Mouse (Mus musculus) embryonic facial prominence, embryonic 15.5 days (tissue): ENCODE results near the gene Gm11011. TPM values are rescaled to one million over a fixed set of nuclear protein-coding genes. Genes with fewer than 3 reads are reported as not detected.
"Not testable (repeated sequence)": the region's sequence is repeated elsewhere in the genome, so short reads cannot be mapped to it uniquely, and the experiment has no call there.

Source experiments
- ATAC-seq: fragments of 200-750 bp; cut with Nextera tagmentation; 2 replicates; pipeline ENCODE4 v1.8.0; 2017; ENCODE audit warnings: low read depth, moderate TSS enrichment; ENCODE audit not compliant: insufficient number of reproducible peaks, low FRiP score, low TSS enrichment
- H3K27ac ChIP-seq: fragments of 300-500 bp; sonication (generic); replicated peaks from 2 replicates; pipeline ENCODE4 v1.5.1; 2015; ENCODE audit warnings: mild to moderate bottlenecking, inconsistent platforms
- H3K27me3 ChIP-seq: fragments of 300-500 bp; sonication (generic); 2 replicates; pipeline ENCODE4 v1.6.1; 2015; ENCODE audit warnings: inconsistent platforms
- H3K36me3 ChIP-seq: fragments of 300-500 bp; sonication (generic); 2 replicates; pipeline ENCODE4 v1.6.1; 2015; ENCODE audit warnings: mild to moderate bottlenecking, inconsistent platforms
- H3K4me1 ChIP-seq: fragments of 300-500 bp; sonication (generic); 2 replicates; pipeline ENCODE4 v1.6.1; 2015; ENCODE audit warnings: inconsistent platforms
- H3K4me2 ChIP-seq: fragments of 300-500 bp; sonication (generic); replicated peaks from 2 replicates; pipeline ENCODE4 v1.6.1; 2015; ENCODE audit warnings: mild to moderate bottlenecking, inconsistent platforms
- H3K4me3 ChIP-seq: fragments of 300-500 bp; sonication (generic); replicated peaks from 2 replicates; pipeline ENCODE4 v1.5.1; 2015; ENCODE audit warnings: mild to moderate bottlenecking, inconsistent platforms
- H3K9ac ChIP-seq: fragments of 300-500 bp; sonication (generic); 2 replicates; pipeline ENCODE4 v1.6.1; 2015; ENCODE audit warnings: inconsistent platforms
- H3K9me3 ChIP-seq: fragments of 300-500 bp; sonication (generic); replicated peaks from 2 replicates; pipeline ENCODE4 v1.6.1; 2016; ENCODE audit warnings: inconsistent platforms
- WGBS: fragments of 180-500 bp; shearing (Covaris S2); methylation state at CpG from one replicate; pipeline ENCODE4 v1.1.7; 2015; 5-methylcytosine and 5-hydroxymethylcytosine counted together
- polyA plus RNA-seq: library from polyadenylated mRNA; unstranded; fragments of >200 nt; fragmentation: Nextera tagmentation; extraction: Ambion mirVana; gene quantifications from 2 replicates; pipeline ENCODE4 v1.2.1, GENCODE M21; 2015

Gene Gm11011
- not detected in 2 replicates for polyA plus RNA-seq

- H3K27me3 ChIP-seq, ATAC-seq, H3K27ac ChIP-seq, H3K9me3 ChIP-seq, H3K36me3 ChIP-seq, H3K4me3 ChIP-seq, H3K9ac ChIP-seq, H3K4me1 ChIP-seq, H3K4me2 ChIP-seq: not testable (repeated sequence)
Observed at GRCm38 (mm10) chr2:169587645-169588044, at the start of gene Gm11011. Gene Gm11011 (minus strand): TSS chr2:169587745.

- ATAC-seq = no peak
- H3K9me3 ChIP-seq = no peaks in the 10 kb centered on the region
- no peak overlapping the region for H3K4me3 ChIP-seq
- no peak overlapping the region for H3K27ac ChIP-seq
- WGBS = 52% methylated on average over 4 of the region's 4 CpGs
- H3K27me3 ChIP-seq = no peaks in the 10 kb centered on the region
- no peak overlapping the region for H3K9ac ChIP-seq
- H3K36me3 ChIP-seq = no peaks in the 10 kb centered on the region
- peak overlapping the region; percentile 90 for H3K4me2 ChIP-seq
- H3K4me1 ChIP-seq = peaks cover 17% of the 10 kb centered on the region
Observed at GRCm38 (mm10) chr2:169636414-169636813, 48.9 kb upstream of the Gm11011 start.

- no peak for ATAC-seq
- WGBS = 47% methylated on average over 7 of the region's 7 CpGs
- Histone ChIP-seq H3K9me3 (no peaks in the 10 kb centered on the region), H3K4me2 (peak overlapping the region; percentile 90), H3K4me1 (peaks cover 17% of the 10 kb centered on the region), H3K27me3 (no peaks in the 10 kb centered on the region), H3K9ac (0 out of 2 replicates have a peak overlapping the region, but pooled peaks have one; percentile 6), H3K36me3 (no peaks in the 10 kb centered on the region), H3K27ac (no peak overlapping the region), H3K4me3 (peak overlapping the region; percentile 66)
Observed at GRCm38 (mm10) chr2:169635428-169635827, 47.9 kb upstream of the Gm11011 start.

- 37% methylated on average over 17 of the region's 17 CpGs for WGBS
- no peaks in the 10 kb centered on the region for H3K27me3 ChIP-seq
- H3K4me2 ChIP-seq = peak overlapping the region; percentile 90
- no peaks in the 10 kb centered on the region for H3K36me3 ChIP-seq
- peak overlapping the region; percentile 87; the same call in 1 of the 2 replicates for H3K27ac ChIP-seq
- peaks cover 17% of the 10 kb centered on the region for H3K4me1 ChIP-seq
- H3K9me3 ChIP-seq = no peaks in the 10 kb centered on the region
- peak overlapping the region; percentile 66 for H3K4me3 ChIP-seq
- peak overlapping the region; percentile 75; the same call in 1 of the 2 replicates for H3K9ac ChIP-seq
- ATAC-seq = no peak
Observed at GRCm38 (mm10) chr2:169634619-169635382, 47.3 kb upstream of the Gm11011 start.

- Histone ChIP-seq H3K9me3 (no peaks in the 10 kb centered on the region), H3K4me3 (peak overlapping the region; percentile 66), H3K4me2 (peak overlapping the region; percentile 90), H3K27ac (peak overlapping the region; percentile 87), H3K27me3 (no peaks in the 10 kb centered on the region), H3K36me3 (no peaks in the 10 kb centered on the region), H3K4me1 (peaks cover 17% of the 10 kb centered on the region), H3K9ac (peak overlapping the region; percentile 75)
- under 1% methylated on average over 38 of the region's 38 CpGs for WGBS
- ATAC-seq = peak; percentile 40
Observed at GRCm38 (mm10) chr2:169633491-169634289, 46.1 kb upstream of the Gm11011 start.

- WGBS = under 1% methylated on average over 21 of the region's 22 CpGs
- H3K4me3 ChIP-seq = peak within 1 kb of the TSS; percentile 66
- H3K9me3 ChIP-seq = no peaks in the 10 kb centered on the region
- H3K4me1 ChIP-seq = peaks cover 17% of the 10 kb centered on the region
- H3K27me3 ChIP-seq = no peaks in the 10 kb centered on the region
- peak within 1 kb of the TSS; percentile 87 for H3K27ac ChIP-seq
- peak within 1 kb of the TSS; percentile 75 for H3K9ac ChIP-seq
- H3K36me3 ChIP-seq = no peaks in the 10 kb centered on the region
- H3K4me2 ChIP-seq = peak within 1 kb of the TSS; percentile 90
- peak; percentile 74 for ATAC-seq
Observed at GRCm38 (mm10) chr2:169632338-169633151, 45.0 kb upstream of the Gm11011 start, which contains the start of gene Tshz2. Gene Tshz2 (plus strand): TSS chr2:169633013.

DNA sequence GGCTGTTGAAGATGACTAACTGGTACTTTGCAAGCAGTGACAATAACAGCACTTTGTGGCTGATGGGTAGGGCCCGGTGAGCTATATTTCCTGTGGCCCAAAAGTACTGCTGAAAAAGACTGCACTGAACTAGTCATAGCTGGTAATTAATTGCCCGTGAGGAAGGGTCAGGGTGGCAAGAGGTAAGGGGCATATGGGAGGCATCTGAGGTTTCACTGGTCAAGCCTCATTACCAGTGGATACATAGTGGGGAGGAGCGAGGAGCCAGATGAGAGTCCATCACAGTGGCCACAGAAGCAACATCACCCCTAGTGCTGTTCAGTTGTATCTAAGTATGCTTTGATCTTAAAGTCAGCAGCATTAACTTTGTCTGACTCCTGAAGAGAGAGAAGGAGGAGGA, 42.5 kb upstream of the Gm11011 start:
- Histone ChIP-seq H3K9ac (no peak overlapping the region), H3K27me3 (no peaks in the 10 kb centered on the region), H3K27ac (no peak overlapping the region), H3K4me3 (no peak overlapping the region), H3K4me1 (peaks cover 9% of the 10 kb centered on the region), H3K9me3 (no peaks in the 10 kb centered on the region), H3K4me2 (no peak overlapping the region), H3K36me3 (no peaks in the 10 kb centered on the region)
- ATAC-seq = no peak
- 84% methylated on average over 3 of the region's 3 CpGs for WGBS

- Histone ChIP-seq H3K9ac (no peak overlapping the region), H3K27ac (no peak overlapping the region), H3K36me3 (no peaks in the 10 kb centered on the region), H3K4me3 (no peak overlapping the region), H3K4me2 (no peak overlapping the region; the same call in 1 of the 2 replicates), H3K4me1 (no peaks in the 10 kb centered on the region), H3K27me3 (no peaks in the 10 kb centered on the region), H3K9me3 (no peaks in the 10 kb centered on the region)
- WGBS = 50% methylated on average over 15 of the region's 15 CpGs
- no peak for ATAC-seq
Observed at GRCm38 (mm10) chr2:169621201-169621710, 33.7 kb upstream of the Gm11011 start.

- Histone ChIP-seq H3K9ac (no peak overlapping the region), H3K36me3 (no peaks in the 10 kb centered on the region), H3K4me1 (peaks cover 9% of the 10 kb centered on the region; the same call in 1 of the 2 replicates), H3K4me2 (no peak overlapping the region), H3K27ac (no peak overlapping the region), H3K4me3 (no peak overlapping the region), H3K27me3 (no peaks in the 10 kb centered on the region), H3K9me3 (no peaks in the 10 kb centered on the region)
- ATAC-seq = no peak
- WGBS = 80% methylated on average over 6 of the region's 6 CpGs
Observed at GRCm38 (mm10) chr2:169615998-169616397, 28.5 kb upstream of the Gm11011 start.

GRCm38 (mm10) chr2:169614683-169615082, 27.1 kb upstream of the Gm11011 start:
- 51% methylated on average over 4 of the region's 4 CpGs for WGBS
- Histone ChIP-seq H3K9ac (no peak overlapping the region), H3K27ac (no peak overlapping the region), H3K4me2 (no peak overlapping the region), H3K9me3 (no peaks in the 10 kb centered on the region), H3K36me3 (no peaks in the 10 kb centered on the region), H3K27me3 (no peaks in the 10 kb centered on the region), H3K4me1 (peaks cover 9% of the 10 kb centered on the region; the same call in 1 of the 2 replicates), H3K4me3 (no peak overlapping the region)
- no peak for ATAC-seq
